Mouse (Mus musculus) spleen, adult 2 months (tissue): ENCODE results near the gene Aurkc.
"Not testable (repeated sequence)": the region's sequence is repeated elsewhere in the genome, so short reads cannot be mapped to it uniquely, and the experiment has no call there.

Experiments used
- CTCF ChIP-seq: fragments of 200-500 bp; IDR thresholded peaks from 2 replicates; pipeline ENCODE4 v1.5.1; 2011; ENCODE audit warnings: mild to moderate bottlenecking, inconsistent platforms; ENCODE audit not compliant: insufficient read depth, insufficient read length, insufficient replicate concordance; ENCODE audit errors: extremely low read depth
- POLR2A ChIP-seq: fragments of 200-500 bp; IDR thresholded peaks from 2 replicates; pipeline ENCODE4 v1.6.1; 2011; ENCODE audit warnings: low read depth, low read length, inconsistent platforms

DNA sequence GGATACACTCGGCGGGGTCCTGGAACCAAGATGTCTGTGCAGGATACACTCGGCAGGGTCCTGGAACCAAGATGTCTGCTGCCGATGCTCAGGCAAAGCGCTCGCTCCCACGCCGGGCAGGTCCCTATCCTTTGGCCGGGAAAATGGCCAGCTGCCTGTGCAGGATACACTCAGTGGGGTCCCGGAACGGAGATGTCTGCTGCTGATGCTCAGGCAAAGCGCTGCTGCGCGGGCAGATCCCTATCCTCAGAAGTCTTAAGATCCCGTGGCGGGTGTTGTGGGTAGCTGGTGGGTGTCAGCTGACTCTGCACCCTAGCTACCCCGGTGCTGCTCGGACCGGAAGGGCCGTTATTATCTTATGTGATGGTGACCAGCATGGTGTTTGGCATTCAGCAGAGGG, 47.0 kb upstream of the Aurkc start:
- TF ChIP-seq CTCF, POLR2A: not testable (repeated sequence)
